Mouse (Mus musculus) hindbrain, embryonic 14.5 days (tissue): Measurements from ENCODE around the gene Mamdc2. TPM values are rescaled to one million over a fixed set of nuclear protein-coding genes. Genes with fewer than 3 reads are reported as not detected.

ENCODE experiments used
- ATAC-seq: fragments of 200-750 bp; cut with Nextera tagmentation; 2 replicates; pipeline ENCODE4 v1.8.0; 2017; ENCODE audit warnings: moderate number of reproducible peaks, mild to moderate bottlenecking, moderate TSS enrichment, moderate library complexity; ENCODE audit not compliant: low FRiP score
- DNase-seq: peaks from one replicate; pipeline ENCODE4 v3.0.0-alpha.2; 2015; ENCODE audit warnings: low spot score
- H3K27ac ChIP-seq: fragments of 300-500 bp; sonication (generic); 2 replicates; pipeline ENCODE4 v1.5.1; 2014; ENCODE audit warnings: mild to moderate bottlenecking, moderate library complexity
- H3K27me3 ChIP-seq: fragments of 300-500 bp; sonication (generic); 2 replicates; pipeline ENCODE4 v1.6.1; 2014; ENCODE audit warnings: mild to moderate bottlenecking, low read length, mixed read lengths; ENCODE audit not compliant: control insufficient read depth, insufficient read depth
- H3K36me3 ChIP-seq: fragments of 300-500 bp; sonication (generic); replicated peaks from 2 replicates; pipeline ENCODE4 v1.6.1; 2014; ENCODE audit not compliant: control insufficient read depth, insufficient read depth
- H3K4me1 ChIP-seq: fragments of 300-500 bp; sonication (generic); replicated peaks from 2 replicates; pipeline ENCODE4 v1.6.1; 2014; ENCODE audit warnings: antibody characterized with exemption, low read length, mixed read lengths; ENCODE audit not compliant: control insufficient read depth, insufficient read depth
- H3K4me2 ChIP-seq: fragments of 300-500 bp; sonication (generic); replicated peaks from 2 replicates; pipeline ENCODE4 v1.6.1; 2014; ENCODE audit warnings: mild to moderate bottlenecking, moderate library complexity
- H3K4me3 ChIP-seq: fragments of 300-500 bp; sonication (generic); replicated peaks from 2 replicates; pipeline ENCODE4 v1.5.1; 2014; ENCODE audit warnings: mild to moderate bottlenecking, low read length
- H3K9ac ChIP-seq: fragments of 300-500 bp; sonication (generic); 2 replicates; pipeline ENCODE4 v1.6.1; 2014
- H3K9me3 ChIP-seq: fragments of 300-500 bp; sonication (generic); 2 replicates; pipeline ENCODE4 v1.6.1; 2016; ENCODE audit warnings: low read length; ENCODE audit not compliant: control insufficient read depth
- WGBS: fragments of 180-500 bp; shearing (Covaris S2); extraction: QIAGEN DNeasy Blood & Tissue Kit; methylation state at CpG from one replicate; pipeline ENCODE4 v1.1.7; 2014; 5-methylcytosine and 5-hydroxymethylcytosine counted together
- polyA plus RNA-seq: library from polyadenylated mRNA; unstranded; fragments of >200 nt; fragmentation: Nextera tagmentation; extraction: Ambion mirVana; gene quantifications from 2 replicates; pipeline ENCODE4 v1.2.1, GENCODE M21; 2014

Gene Mamdc2
- polyA plus RNA-seq, 1 experiment from 2014 or later = 1.8 TPM

GRCm38 (mm10) chr19:23374941-23375656 lies 73.1 kb downstream of the Mamdc2 start:
- no peak overlapping the region for H3K27ac ChIP-seq
- no peak overlapping the region for H3K4me3 ChIP-seq
- no peaks in the 10 kb centered on the region for H3K27me3 ChIP-seq
- H3K4me1 ChIP-seq = peaks cover 7% of the 10 kb centered on the region; the same call in 1 of the 2 replicates
- no peak overlapping the region for H3K4me2 ChIP-seq
- no peaks in the 10 kb centered on the region for H3K9me3 ChIP-seq
- no peak for DNase-seq
- H3K9ac ChIP-seq = no peak overlapping the region
- no peaks in the 10 kb centered on the region for H3K36me3 ChIP-seq
- ATAC-seq = no peak
- WGBS = 91% methylated on average over 7 of the region's 7 CpGs

- peaks cover 7% of the 10 kb centered on the region; the same call in 1 of the 2 replicates for H3K4me1 ChIP-seq
- ATAC-seq (peak; percentile 8; the same call in 1 of the 2 replicates), DNase-seq (no peak)
- no peaks in the 10 kb centered on the region for H3K9me3 ChIP-seq
- H3K9ac ChIP-seq = no peak overlapping the region
- no peak overlapping the region for H3K27ac ChIP-seq
- H3K4me2 ChIP-seq = no peak overlapping the region
- no peaks in the 10 kb centered on the region for H3K27me3 ChIP-seq
- 78% methylated on average over 9 of the region's 9 CpGs for WGBS
- H3K4me3 ChIP-seq = no peak overlapping the region
- H3K36me3 ChIP-seq = no peaks in the 10 kb centered on the region
Measured at GRCm38 (mm10) chr19:23373728-23374127, 74.5 kb downstream of the Mamdc2 start.

DNA sequence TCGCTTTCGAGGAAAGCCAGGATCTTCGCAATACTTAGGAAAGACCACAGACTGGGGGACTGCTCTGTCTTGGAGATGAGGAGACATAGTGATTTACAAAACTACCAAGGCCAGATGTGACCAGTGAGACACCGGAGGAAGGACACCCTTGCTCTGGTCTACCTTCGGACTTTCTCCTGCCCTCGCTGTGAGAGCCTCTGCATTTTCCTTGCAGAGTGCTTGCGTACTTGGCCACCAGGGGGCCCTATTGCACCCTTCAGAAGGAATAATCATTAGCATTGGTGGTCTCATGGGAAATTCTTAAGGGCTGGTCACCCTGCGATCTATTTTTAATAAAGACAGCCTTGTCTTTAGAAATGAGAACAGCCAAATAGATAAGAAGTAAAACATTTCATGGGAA lies 75.0 kb downstream of the Mamdc2 start:
- DNase-seq = peak; percentile 79
- ATAC-seq = peak; percentile 57; the same call in 1 of the 2 replicates
- Histone ChIP-seq H3K4me2 (no peak overlapping the region), H3K4me1 (peaks cover 7% of the 10 kb centered on the region; the same call in 1 of the 2 replicates), H3K4me3 (no peak overlapping the region), H3K9me3 (no peaks in the 10 kb centered on the region), H3K27ac (no peak overlapping the region), H3K36me3 (no peaks in the 10 kb centered on the region), H3K27me3 (no peaks in the 10 kb centered on the region), H3K9ac (no peak overlapping the region)
- 46% methylated on average over 8 of the region's 8 CpGs for WGBS

DNA sequence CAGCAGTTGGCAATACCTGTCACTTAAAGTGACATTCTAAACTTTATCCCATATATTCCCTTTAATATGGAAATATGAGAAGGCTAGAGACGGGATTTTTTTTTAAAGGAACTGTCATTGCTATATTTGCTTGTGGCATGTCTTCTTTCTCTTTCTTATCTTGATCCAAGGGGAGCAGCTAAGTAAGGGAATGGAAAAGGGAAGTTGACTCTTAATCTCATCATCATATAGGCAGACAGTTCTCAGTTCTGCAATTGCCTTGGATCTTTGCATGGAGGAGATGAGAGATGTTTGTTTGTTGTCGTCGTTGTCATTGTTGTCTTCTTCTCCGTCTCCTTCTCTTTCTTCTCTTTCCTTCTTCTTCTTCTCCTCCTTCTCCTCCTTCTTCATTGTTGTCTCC lies 79.0 kb downstream of the Mamdc2 start:
- WGBS = 89% methylated on average over 4 of the region's 4 CpGs
- H3K9ac ChIP-seq = no peak overlapping the region
- no peak for ATAC-seq
- H3K27me3 ChIP-seq = no peaks in the 10 kb centered on the region
- no peaks in the 10 kb centered on the region for H3K9me3 ChIP-seq
- H3K4me1 ChIP-seq = no peaks in the 10 kb centered on the region
- no peak overlapping the region for H3K4me3 ChIP-seq
- H3K4me2 ChIP-seq = no peak overlapping the region
- H3K27ac ChIP-seq = no peak overlapping the region
- no peak for DNase-seq
- H3K36me3 ChIP-seq = no peaks in the 10 kb centered on the region

DNA sequence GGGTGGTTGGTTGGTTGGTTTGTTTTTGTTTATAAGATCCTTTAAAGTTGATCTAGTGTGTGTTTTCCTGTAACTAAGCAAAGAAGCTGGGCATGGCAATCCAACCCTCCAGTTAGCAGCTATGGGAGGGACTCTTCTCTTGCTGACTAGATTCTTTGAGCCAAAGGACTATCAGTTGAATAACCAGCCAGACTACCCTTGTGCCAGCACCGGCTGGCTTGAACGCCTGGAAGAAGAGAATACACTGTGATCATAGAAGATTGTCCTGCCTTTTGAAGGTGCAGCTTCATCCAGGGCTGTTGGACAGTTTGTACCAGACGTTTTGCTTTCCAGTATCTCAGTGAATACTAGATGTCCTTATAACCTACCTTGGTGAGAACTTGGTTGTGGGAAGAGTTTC lies 86.2 kb downstream of the Mamdc2 start:
- Histone ChIP-seq H3K27ac (no peak overlapping the region), H3K4me1 (no peaks in the 10 kb centered on the region), H3K4me2 (no peak overlapping the region), H3K9me3 (no peaks in the 10 kb centered on the region), H3K4me3 (no peak overlapping the region), H3K9ac (no peak overlapping the region), H3K36me3 (no peaks in the 10 kb centered on the region), H3K27me3 (no peaks in the 10 kb centered on the region)
- DNase-seq = no peak
- 88% methylated on average over 3 of the region's 3 CpGs for WGBS
- no peak for ATAC-seq

GRCm38 (mm10) chr19:23361124-23361523 lies 87.1 kb downstream of the Mamdc2 start:
- DNase-seq (peak; percentile 37), ATAC-seq (no peak; the same call in 1 of the 2 replicates)
- Histone ChIP-seq H3K4me2 (no peak overlapping the region), H3K9ac (no peak overlapping the region), H3K27ac (no peak overlapping the region), H3K9me3 (no peaks in the 10 kb centered on the region), H3K4me1 (no peaks in the 10 kb centered on the region), H3K36me3 (no peaks in the 10 kb centered on the region), H3K27me3 (no peaks in the 10 kb centered on the region), H3K4me3 (no peak overlapping the region)
- WGBS = 70% methylated on average over 4 of the region's 4 CpGs

DNA sequence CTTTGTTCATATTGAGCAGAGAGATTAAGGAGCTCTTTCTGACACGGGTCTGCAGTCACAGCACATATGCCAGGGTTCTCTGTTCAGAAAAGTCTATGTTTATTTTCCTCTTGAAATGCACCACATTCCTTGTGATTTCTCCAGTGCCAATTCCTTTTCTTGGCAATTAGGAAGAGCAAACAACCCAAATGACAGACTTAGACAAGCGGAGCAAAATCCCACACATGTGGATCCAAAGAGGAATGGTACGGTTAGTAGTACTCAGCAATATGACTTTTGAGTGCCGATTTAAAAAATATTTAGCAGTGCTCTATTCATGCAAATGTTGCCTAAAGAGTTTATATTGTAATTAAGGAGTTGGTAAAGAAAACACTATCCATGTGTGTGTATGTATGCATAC lies 87.7 kb downstream of the Mamdc2 start:
- no peak overlapping the region for H3K27ac ChIP-seq
- no peak overlapping the region for H3K4me3 ChIP-seq
- H3K4me1 ChIP-seq = no peaks in the 10 kb centered on the region
- no peak overlapping the region for H3K4me2 ChIP-seq
- H3K36me3 ChIP-seq = no peaks in the 10 kb centered on the region
- no peak overlapping the region for H3K9ac ChIP-seq
- H3K27me3 ChIP-seq = no peaks in the 10 kb centered on the region
- WGBS = 92% methylated on average over 4 of the region's 4 CpGs
- ATAC-seq (no peak), DNase-seq (no peak)
- no peaks in the 10 kb centered on the region for H3K9me3 ChIP-seq

DNA sequence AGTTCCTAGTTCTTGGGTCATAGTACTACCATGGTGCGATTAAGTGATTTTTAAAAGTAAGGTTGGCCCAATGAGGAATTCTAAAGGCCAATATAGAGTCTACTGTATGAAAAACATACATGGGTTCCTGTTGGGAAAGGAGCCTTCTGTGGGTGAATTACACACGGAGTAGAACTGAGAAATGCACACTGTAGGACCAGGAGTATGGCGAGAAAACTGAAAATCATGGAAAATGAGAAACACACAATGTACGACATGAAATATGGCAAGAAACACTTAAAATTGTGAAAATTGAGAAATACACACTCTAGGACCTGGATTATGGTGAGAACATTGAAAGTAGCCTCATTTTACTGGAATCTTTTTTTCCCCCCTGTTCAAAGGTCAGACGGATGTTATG lies 91.0 kb downstream of the Mamdc2 start:
- Histone ChIP-seq H3K4me3 (no peak overlapping the region), H3K9me3 (no peaks in the 10 kb centered on the region), H3K4me1 (no peaks in the 10 kb centered on the region), H3K27ac (no peak overlapping the region), H3K9ac (no peak overlapping the region), H3K27me3 (no peaks in the 10 kb centered on the region), H3K4me2 (no peak overlapping the region), H3K36me3 (no peaks in the 10 kb centered on the region)
- DNase-seq = no peak
- no peak for ATAC-seq
- 90% methylated on average over 5 of the region's 5 CpGs for WGBS

DNA sequence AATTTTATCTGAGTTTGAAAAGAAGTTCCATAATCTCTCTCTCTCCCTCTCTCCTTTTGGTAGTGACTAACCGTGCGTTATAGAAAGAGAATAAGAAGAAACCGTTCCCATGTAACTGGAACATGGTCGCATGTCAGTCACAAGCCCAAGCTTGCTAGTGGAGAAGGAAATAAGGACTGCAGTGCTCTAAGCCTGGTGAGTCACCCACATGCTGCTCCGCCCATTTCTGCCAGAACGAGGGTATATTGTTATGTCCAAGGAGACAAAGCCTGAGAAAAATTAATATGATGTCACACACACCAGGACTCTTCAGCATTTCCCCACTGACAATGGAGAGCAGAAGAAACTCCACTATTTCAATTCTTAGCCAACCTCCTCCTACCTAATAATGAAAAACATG lies 93.5 kb downstream of the Mamdc2 start:
- DNase-seq (no peak), ATAC-seq (no peak)
- H3K27ac ChIP-seq = no peak overlapping the region

More for the DNA sequence above, 93.5 kb downstream of the Mamdc2 start:
- no peaks in the 10 kb centered on the region for H3K36me3 ChIP-seq
- H3K4me2 ChIP-seq = no peak overlapping the region
- H3K9ac ChIP-seq = no peak overlapping the region
- no peaks in the 10 kb centered on the region for H3K9me3 ChIP-seq
- no peaks in the 10 kb centered on the region for H3K27me3 ChIP-seq
- H3K4me3 ChIP-seq = no peak overlapping the region
- 87% methylated on average over 6 of the region's 6 CpGs for WGBS
- H3K4me1 ChIP-seq = no peaks in the 10 kb centered on the region
